In the genomic region with DNA sequence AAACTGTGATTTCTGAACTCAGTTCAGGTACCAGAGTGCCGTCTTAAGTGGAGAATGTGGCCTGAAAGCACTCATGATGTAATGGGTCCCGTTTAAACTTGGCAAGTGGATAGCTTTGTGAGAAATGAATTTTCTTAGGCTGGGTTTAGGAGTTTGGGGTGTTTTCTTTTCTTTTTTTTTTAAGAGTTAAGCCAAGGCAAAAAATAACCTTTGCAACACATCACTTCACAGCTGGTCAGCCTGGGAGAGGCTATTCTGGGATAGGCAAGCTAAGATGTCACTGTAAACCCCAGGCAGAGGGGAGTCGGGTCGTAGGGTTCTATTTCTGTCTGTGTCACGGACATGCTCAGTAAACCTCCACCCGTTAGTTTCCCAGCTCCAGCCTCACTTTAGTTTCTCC, we compare ENCODE assay signal across 17 mouse cellular contexts.
DNase-seq lines count a peak whose midpoint lies in the region; ATAC-seq and TF ChIP-seq lines count a peak whose summit lies in the region.
"Had no signal": no experiment of that assay in that cellular context is flagged by ENCODE, and none has a peak within 500 bp of the region (broad histone marks: within the 10 kb centered on the region; RNA-seq: fewer than 3 reads in every experiment).

No protein-coding gene starts in this region.

- H3K9ac ChIP-seq in limb, embryonic 12.5 days (replicated peaks), result no peak overlapping the region
- H3K9ac ChIP-seq in heart, embryonic 12.5 days, result no peak overlapping the region
- H3K9ac ChIP-seq in liver, postnatal 0 days (replicated peaks), result no peak overlapping the region
- H3K9ac ChIP-seq: midbrain, embryonic 13.5 days had no signal

- TF ChIP-seq CTCF in liver, postnatal 0 days (IDR thresholded peaks at IDR 0.05; ENCODE audit: low read depth), result no peak

- 82% methylated on average over 6 of the region's 6 CpGs for WGBS in limb, embryonic 12.5 days
- WGBS in limb, embryonic 10.5 days, result 90% methylated on average over 6 of the region's 6 CpGs
- 47% methylated on average over 6 of the region's 6 CpGs for WGBS in heart, embryonic 12.5 days
- WGBS in liver, postnatal 0 days (ENCODE audit: insufficient replicate concordance), result 72% methylated on average over 6 of the region's 6 CpGs

- no peak for ATAC-seq in limb, embryonic 12.5 days (ENCODE audit: insufficient number of reproducible peaks, insufficient read depth, low FRiP score, low TSS enrichment, low read depth)
- ATAC-seq in heart, embryonic 12.5 days (ENCODE audit: insufficient number of reproducible peaks, low FRiP score), result no peak
- ATAC-seq in liver, postnatal 0 days, result no peak
- ATAC-seq: midbrain, embryonic 13.5 days; Patski had no signal

- peaks cover 19% of the 10 kb centered on the region for H3K4me1 ChIP-seq in limb, embryonic 12.5 days (replicated peaks)
- peaks cover 40% of the 10 kb centered on the region for H3K4me1 ChIP-seq in limb, embryonic 10.5 days
- peaks cover 37% of the 10 kb centered on the region for H3K4me1 ChIP-seq in heart, embryonic 12.5 days (replicated peaks)
- peaks cover 9% of the 10 kb centered on the region for H3K4me1 ChIP-seq in liver, postnatal 0 days (ENCODE audit: insufficient read depth)

- H3K4me2 ChIP-seq in limb, embryonic 12.5 days, result no peak overlapping the region
- no peak overlapping the region for H3K4me2 ChIP-seq in heart, embryonic 12.5 days
- H3K4me2 ChIP-seq in liver, postnatal 0 days (ENCODE audit: low read depth, low read length), result no peak overlapping the region
- H3K4me2 ChIP-seq: midbrain, embryonic 13.5 days had no signal

- H3K27me3 ChIP-seq in limb, embryonic 12.5 days, result no peaks in the 10 kb centered on the region
- no peaks in the 10 kb centered on the region for H3K27me3 ChIP-seq in limb, embryonic 10.5 days (ENCODE audit: low read depth, poor library complexity, severe bottlenecking)
- H3K27me3 ChIP-seq in heart, embryonic 12.5 days (replicated peaks), result no peaks in the 10 kb centered on the region
- no peaks in the 10 kb centered on the region for H3K27me3 ChIP-seq in liver, postnatal 0 days (ENCODE audit: insufficient read depth, low read length)
- H3K27me3 ChIP-seq: midbrain, embryonic 13.5 days; Patski had no signal

- H3K27ac ChIP-seq in limb, embryonic 12.5 days, result peak overlapping the region; percentile 31; the same call in 1 of the 2 replicates
- H3K27ac ChIP-seq in limb, embryonic 10.5 days, result no peak overlapping the region
- peak overlapping the region; percentile 78 for H3K27ac ChIP-seq in heart, embryonic 12.5 days (ENCODE audit: poor library complexity, severe bottlenecking)
- H3K27ac ChIP-seq in liver, postnatal 0 days (ENCODE audit: low read depth), result no peak overlapping the region
- H3K27ac ChIP-seq: left cerebral cortex, adult 2 months; midbrain, embryonic 13.5 days had no signal

- no peaks in the 10 kb centered on the region for H3K9me3 ChIP-seq in limb, embryonic 12.5 days
- no peaks in the 10 kb centered on the region for H3K9me3 ChIP-seq in limb, embryonic 10.5 days (replicated peaks)
- H3K9me3 ChIP-seq in heart, embryonic 12.5 days (replicated peaks), result no peaks in the 10 kb centered on the region
- H3K9me3 ChIP-seq in liver, postnatal 0 days (ENCODE audit: low read length), result no peaks in the 10 kb centered on the region
- H3K9me3 ChIP-seq: hindbrain, embryonic 10.5 days; midbrain, embryonic 13.5 days had no signal

- no peaks in the 10 kb centered on the region for H3K36me3 ChIP-seq in limb, embryonic 12.5 days
- no peaks in the 10 kb centered on the region for H3K36me3 ChIP-seq in limb, embryonic 10.5 days
- H3K36me3 ChIP-seq in heart, embryonic 12.5 days, result no peaks in the 10 kb centered on the region
- H3K36me3 ChIP-seq in liver, postnatal 0 days (replicated peaks; ENCODE audit: insufficient read depth, low read length), result no peaks in the 10 kb centered on the region
- H3K36me3 ChIP-seq: hindbrain, embryonic 10.5 days; midbrain, embryonic 13.5 days had no signal

- DNase-seq in gastrocnemius, adult 18-20 months (ENCODE audit: low spot score), result peak; percentile 68
- DNase-seq in gastrocnemius, postnatal 10 days, result no peak
- DNase-seq in limb, embryonic 10.5 days (ENCODE audit: low spot score), result no peak
- DNase-seq in lung, postnatal 10 days, result peak; percentile 54
- no peak for DNase-seq in liver, postnatal 0 days
- no peak for DNase-seq in frontal cortex, postnatal 36 days (ENCODE audit: low spot score in 2 of 2)
- DNase-seq: cerebellum, adult 11 months; cerebellum, postnatal 36 days; kidney, adult 9 months; liver; thymus, postnatal 4 days had no signal

- no peak for TF ChIP-seq EP300 in liver, postnatal 0 days (IDR thresholded peaks at IDR 0.05; ENCODE audit: low read depth)

- no peak overlapping the region for H3K4me3 ChIP-seq in limb, embryonic 12.5 days (replicated peaks)
- no peak overlapping the region for H3K4me3 ChIP-seq in limb, embryonic 10.5 days
- no peak overlapping the region for H3K4me3 ChIP-seq in heart, embryonic 12.5 days
- H3K4me3 ChIP-seq in liver, postnatal 0 days (ENCODE audit: low read depth, low read length), result no peak overlapping the region
- H3K4me3 ChIP-seq: hindbrain, embryonic 10.5 days; left cerebral cortex, adult 2 months; midbrain, embryonic 13.5 days had no signal

Comparison
In these comparisons a context has a peak if more than half of its experiments do, and no peak if none do; other contexts are left out.
1. DNase-seq: peak in gastrocnemius, adult 18-20 months (single experiment) and lung, postnatal 10 days (single experiment); none in gastrocnemius, postnatal 10 days (single experiment), limb, embryonic 10.5 days (single experiment), liver, postnatal 0 days (single experiment) and frontal cortex, postnatal 36 days (0 of 2).
2. H3K27ac ChIP-seq: peak in limb, embryonic 12.5 days (single experiment) and heart, embryonic 12.5 days (single experiment); none in limb, embryonic 10.5 days (single experiment) and liver, postnatal 0 days (single experiment).